Mouse (Mus musculus): ENCODE measurements around the gene Ttc7b. TPM values are rescaled to one million over a fixed set of nuclear protein-coding genes. Genes with fewer than 3 reads are reported as not detected.

Ttc7b gene
- polyA plus RNA-seq, 1 experiment from 2014 or later = 4.3 TPM

DNA sequence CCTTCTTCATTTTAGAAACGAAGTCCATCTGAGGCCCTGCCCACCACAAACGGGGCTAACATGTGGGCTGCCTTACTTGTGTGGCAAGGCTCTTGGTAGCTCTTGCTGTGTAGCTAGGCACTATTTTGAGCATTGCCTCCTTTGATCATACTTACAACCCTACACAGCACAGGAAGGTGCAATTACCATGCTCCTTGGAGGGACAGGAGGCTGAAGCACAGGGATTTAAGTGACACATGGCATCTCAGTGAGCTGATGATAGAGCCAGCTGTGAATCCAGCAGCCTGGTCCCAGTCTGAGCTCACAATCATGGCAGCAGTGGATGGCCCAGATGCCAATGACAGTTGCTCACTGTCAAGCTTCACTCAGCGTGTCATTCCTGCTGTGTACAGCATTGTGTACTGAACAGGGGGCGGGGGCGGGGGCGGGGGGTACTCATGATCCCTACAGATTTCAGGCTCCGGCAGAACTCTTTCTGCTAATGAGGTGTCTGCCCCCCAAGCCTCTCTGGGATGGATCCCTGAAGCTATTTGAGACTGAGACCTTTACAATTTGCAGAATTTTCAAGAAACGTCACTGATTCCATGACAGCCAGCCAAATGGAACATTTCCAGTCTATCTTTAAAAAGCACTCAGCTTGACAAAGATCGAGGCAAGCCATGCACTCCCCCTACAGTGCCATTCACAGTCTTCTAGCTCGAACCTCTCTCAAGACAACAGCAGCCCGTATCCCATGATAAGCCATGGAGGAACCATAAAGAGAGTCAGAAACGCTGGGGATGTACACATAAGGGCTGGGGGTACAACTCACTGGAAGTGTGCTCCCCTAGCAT is 130.5 kb downstream of the Ttc7b start:
- ATAC-seq (replicated peaks; ENCODE audit: low FRiP score) = no peak
- no peak overlapping the region for H3K4me3 ChIP-seq (replicated peaks)
- no peak overlapping the region for H3K27ac ChIP-seq
- H3K36me3 ChIP-seq = peaks cover 49% of the 10 kb centered on the region
- WGBS = 83% methylated on average over 12 of the region's 12 CpGs
- H3K9me3 ChIP-seq (replicated peaks) = no peaks in the 10 kb centered on the region
- no peaks in the 10 kb centered on the region for H3K4me1 ChIP-seq
- H3K27me3 ChIP-seq = no peaks in the 10 kb centered on the region
- H3K9ac ChIP-seq = no peak overlapping the region
- no peak overlapping the region for H3K4me2 ChIP-seq

DNA sequence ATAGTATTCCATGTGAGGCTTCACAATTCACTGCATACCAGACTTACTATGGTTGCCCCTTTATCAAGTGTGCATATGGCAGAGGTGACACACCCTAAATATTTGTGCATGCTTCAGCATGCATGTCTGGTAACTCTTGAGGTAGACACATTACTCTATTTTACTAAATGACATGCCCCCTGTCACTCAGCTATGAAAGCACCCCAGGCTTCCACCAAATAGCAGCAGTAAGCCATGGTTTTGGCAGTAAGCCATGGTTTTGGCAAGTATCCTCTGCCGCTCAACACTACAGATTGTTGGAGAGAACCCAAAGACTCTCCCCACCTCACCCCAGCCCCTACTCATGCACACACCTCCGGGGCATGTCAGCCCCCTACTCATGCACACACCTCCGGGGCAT is 134.4 kb downstream of the Ttc7b start:
- 79% methylated on average over 3 of the region's 3 CpGs for WGBS
- H3K36me3 ChIP-seq = peaks cover 58% of the 10 kb centered on the region

DNA sequence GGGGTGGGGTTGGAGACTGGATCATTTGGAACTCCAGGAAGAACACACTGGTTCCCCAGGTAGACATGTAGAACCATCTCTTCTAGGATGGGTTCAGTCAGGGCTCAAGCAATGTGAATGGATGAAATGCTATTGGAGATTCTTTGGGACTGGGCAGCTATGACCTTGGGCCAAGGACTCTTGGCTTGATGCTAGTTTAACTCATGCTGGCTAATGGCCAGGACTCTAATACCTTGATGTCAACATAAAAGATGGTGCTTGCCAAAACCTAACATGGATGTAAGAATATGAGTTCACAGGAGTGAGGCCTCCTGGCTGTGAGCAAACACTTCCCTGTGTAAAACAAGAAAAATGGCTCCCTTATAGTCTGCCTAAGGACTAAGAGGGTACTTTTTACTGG is 138.1 kb downstream of the Ttc7b start:
- Histone ChIP-seq H3K27ac (no peak overlapping the region), H3K9ac (no peak overlapping the region), H3K4me2 (no peak overlapping the region), H3K36me3 (peaks cover 57% of the 10 kb centered on the region), H3K9me3 (replicated peaks) (no peaks in the 10 kb centered on the region), H3K4me3 (replicated peaks) (no peak overlapping the region), H3K27me3 (no peaks in the 10 kb centered on the region), H3K4me1 (no peaks in the 10 kb centered on the region)
- ATAC-seq (replicated peaks; ENCODE audit: low FRiP score) = no peak

More for the DNA sequence above, 134.4 kb downstream of the Ttc7b start:
- Histone ChIP-seq H3K27ac (no peak overlapping the region), H3K4me3 (replicated peaks) (no peak overlapping the region), H3K4me1 (no peaks in the 10 kb centered on the region), H3K9me3 (replicated peaks) (no peaks in the 10 kb centered on the region), H3K9ac (no peak overlapping the region), H3K4me2 (no peak overlapping the region), H3K27me3 (no peaks in the 10 kb centered on the region)
- ATAC-seq (replicated peaks; ENCODE audit: low FRiP score) = no peak

DNA sequence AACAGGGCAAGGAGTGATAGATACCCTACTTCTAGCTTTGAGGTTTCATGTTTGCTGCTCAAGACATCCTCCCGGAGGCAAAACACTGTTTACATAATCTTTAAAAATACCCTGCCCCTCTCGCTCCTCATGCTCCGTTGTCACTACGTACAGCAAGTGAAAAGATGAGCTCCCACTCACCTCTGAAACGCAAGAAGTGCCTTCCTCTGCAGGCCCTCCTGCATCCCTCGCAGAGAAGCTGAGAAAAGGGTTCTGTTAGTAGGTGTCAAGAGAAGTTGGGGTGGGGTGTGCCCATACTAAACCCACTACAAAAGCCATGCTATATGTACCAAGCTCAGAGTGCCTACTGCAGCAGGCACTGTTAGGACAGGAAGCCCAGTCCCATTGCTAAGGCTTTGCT is 138.7 kb downstream of the Ttc7b start:
- H3K36me3 ChIP-seq = peaks cover 54% of the 10 kb centered on the region
- H3K27ac ChIP-seq = no peak overlapping the region
- no peaks in the 10 kb centered on the region for H3K27me3 ChIP-seq
- H3K9ac ChIP-seq = no peak overlapping the region
- H3K4me1 ChIP-seq = no peaks in the 10 kb centered on the region
- H3K9me3 ChIP-seq (replicated peaks) = no peaks in the 10 kb centered on the region
- no peak for ATAC-seq (replicated peaks; ENCODE audit: low FRiP score)
- H3K4me3 ChIP-seq (replicated peaks) = no peak overlapping the region
- H3K4me2 ChIP-seq = no peak overlapping the region
- 60% methylated on average over 6 of the region's 6 CpGs for WGBS

DNA sequence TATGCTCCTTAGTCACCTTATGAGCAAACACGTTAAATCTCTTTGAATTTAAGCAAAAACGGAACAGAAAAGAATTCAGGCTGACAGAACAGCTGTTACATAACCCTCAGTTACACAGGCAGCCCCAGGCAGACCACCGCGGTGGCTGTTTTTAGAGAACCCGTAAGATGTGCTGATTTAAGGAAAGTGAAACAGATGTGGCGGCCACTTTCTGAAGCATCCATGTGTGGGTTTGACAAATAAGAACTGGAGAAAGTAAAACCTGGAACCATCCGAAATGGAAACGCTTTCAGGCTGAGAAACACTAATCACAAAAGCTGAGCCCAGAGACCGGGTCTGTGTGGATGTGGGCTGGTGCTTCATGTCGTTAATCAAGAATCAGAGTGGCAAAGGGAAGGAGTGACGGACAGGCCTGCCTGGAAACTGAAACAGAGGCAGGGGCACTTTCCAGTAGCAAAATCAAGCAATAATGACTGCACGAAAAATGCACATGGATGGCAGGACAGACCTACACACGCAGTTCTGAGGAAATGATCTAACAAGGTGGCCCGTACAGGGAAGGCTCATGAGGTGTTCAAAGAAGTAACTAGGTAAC is 139.8 kb downstream of the Ttc7b start:
- no peak overlapping the region for H3K4me3 ChIP-seq (replicated peaks)
- no peak for ATAC-seq (replicated peaks; ENCODE audit: low FRiP score)
- no peaks in the 10 kb centered on the region for H3K4me1 ChIP-seq
- no peak overlapping the region for H3K9ac ChIP-seq
- no peak overlapping the region for H3K4me2 ChIP-seq
- H3K9me3 ChIP-seq (replicated peaks) = no peaks in the 10 kb centered on the region
- 74% methylated on average over 14 of the region's 14 CpGs for WGBS
- no peak overlapping the region for H3K27ac ChIP-seq
- H3K36me3 ChIP-seq = peaks cover 50% of the 10 kb centered on the region
- no peaks in the 10 kb centered on the region for H3K27me3 ChIP-seq

DNA sequence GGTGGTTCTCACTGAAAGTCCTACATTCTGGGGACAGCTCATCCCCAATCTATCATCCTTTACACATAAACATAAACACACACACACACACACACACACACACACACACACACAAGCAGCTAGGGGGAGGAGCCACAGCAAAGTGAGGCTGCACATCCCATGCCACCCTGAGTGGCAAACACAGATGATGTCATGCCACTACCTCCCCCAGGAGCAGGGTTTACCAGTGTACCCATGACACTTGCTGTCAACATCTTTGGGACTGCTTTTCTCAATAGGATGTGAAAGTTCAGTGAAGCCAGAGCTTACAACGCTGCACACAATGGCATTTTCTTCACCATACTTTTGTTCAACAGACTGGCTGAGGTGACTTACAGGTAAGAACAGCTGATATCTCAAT is 140.8 kb downstream of the Ttc7b start:
- H3K9ac ChIP-seq = no peak overlapping the region
- 85% methylated on average over 1 of the region's 1 CpGs for WGBS
- H3K27me3 ChIP-seq = no peaks in the 10 kb centered on the region
- no peak overlapping the region for H3K27ac ChIP-seq
- no peak overlapping the region for H3K4me3 ChIP-seq (replicated peaks)
- no peaks in the 10 kb centered on the region for H3K4me1 ChIP-seq
- H3K9me3 ChIP-seq (replicated peaks) = no peaks in the 10 kb centered on the region
- no peak for ATAC-seq (replicated peaks; ENCODE audit: low FRiP score)
- H3K36me3 ChIP-seq = peaks cover 50% of the 10 kb centered on the region
- no peak overlapping the region for H3K4me2 ChIP-seq

DNA sequence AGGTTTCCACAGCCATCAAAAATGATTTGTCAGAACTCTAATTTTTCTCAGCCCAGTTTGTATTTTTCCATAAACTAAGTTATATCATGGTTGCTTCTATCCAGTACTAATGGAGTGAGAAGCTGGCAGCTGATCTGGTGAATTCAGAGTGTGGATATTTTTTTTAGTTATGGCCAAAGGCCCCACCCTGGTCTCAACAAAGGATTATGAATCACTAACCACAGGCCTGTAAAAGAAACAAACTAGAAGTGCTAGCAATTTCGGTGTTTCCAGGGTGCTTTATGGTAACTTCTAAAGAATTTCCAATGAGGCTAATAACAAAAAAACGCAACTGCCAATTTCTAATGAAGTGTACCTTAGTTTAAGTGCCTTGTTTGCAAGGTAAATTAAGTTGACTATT is 142.4 kb downstream of the Ttc7b start:
- no peaks in the 10 kb centered on the region for H3K27me3 ChIP-seq
- no peaks in the 10 kb centered on the region for H3K9me3 ChIP-seq (replicated peaks)
- peaks cover 46% of the 10 kb centered on the region for H3K36me3 ChIP-seq
- ATAC-seq (replicated peaks; ENCODE audit: low FRiP score) = no peak
- H3K4me3 ChIP-seq (replicated peaks) = no peak overlapping the region
- H3K4me1 ChIP-seq = no peaks in the 10 kb centered on the region
- no peak overlapping the region for H3K4me2 ChIP-seq
- H3K27ac ChIP-seq = no peak overlapping the region
- 58% methylated on average over 2 of the region's 2 CpGs for WGBS
- H3K9ac ChIP-seq = no peak overlapping the region

DNA sequence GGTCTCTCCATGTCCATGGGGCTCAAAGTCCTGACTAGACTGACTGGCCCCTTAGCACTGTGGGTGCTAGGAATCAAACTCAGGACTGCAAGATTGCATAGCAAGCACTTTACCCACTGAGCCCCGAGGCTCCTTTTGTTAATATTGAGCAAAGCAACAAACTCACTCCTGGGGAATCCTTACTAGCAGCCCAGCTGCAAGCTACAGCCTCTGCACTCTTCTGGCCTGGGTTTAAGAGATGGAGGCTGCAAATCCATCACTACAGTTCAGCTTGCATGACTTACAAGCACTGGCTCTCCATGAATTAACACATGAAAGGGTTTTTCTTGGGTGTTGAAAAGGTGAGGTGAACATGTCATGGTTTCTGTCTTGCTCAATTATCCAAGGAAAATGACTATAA is 142.8 kb downstream of the Ttc7b start:
- Histone ChIP-seq H3K36me3 (peaks cover 46% of the 10 kb centered on the region), H3K4me1 (no peaks in the 10 kb centered on the region), H3K9me3 (replicated peaks) (no peaks in the 10 kb centered on the region), H3K4me3 (replicated peaks) (no peak overlapping the region), H3K27me3 (no peaks in the 10 kb centered on the region), H3K27ac (no peak overlapping the region), H3K9ac (no peak overlapping the region), H3K4me2 (no peak overlapping the region)
- no peak for ATAC-seq (replicated peaks; ENCODE audit: low FRiP score)
- 43% methylated on average over 1 of the region's 1 CpGs for WGBS

DNA sequence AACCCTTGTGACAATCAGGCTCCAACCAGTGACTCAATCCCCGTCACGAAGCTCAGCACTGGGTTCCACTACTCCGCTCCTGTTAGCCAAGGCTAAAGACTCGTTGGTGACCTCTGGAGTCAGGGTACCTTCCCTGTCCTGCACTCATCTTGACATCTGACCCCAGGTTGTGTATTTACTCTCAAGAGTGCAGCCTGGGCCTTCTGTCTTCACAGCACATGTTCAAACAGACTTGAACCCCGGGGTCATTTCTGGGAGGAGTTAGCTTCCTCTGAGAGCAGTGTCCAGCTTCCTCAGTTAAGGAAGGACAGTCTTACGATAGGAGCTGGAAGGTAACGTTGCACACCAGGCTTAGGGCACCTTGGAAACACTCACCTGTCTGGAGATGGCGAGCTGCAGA is 144.8 kb downstream of the Ttc7b start:
- Histone ChIP-seq H3K9ac (no peak overlapping the region), H3K4me3 (replicated peaks) (no peak overlapping the region), H3K4me1 (no peaks in the 10 kb centered on the region), H3K4me2 (no peak overlapping the region), H3K27ac (no peak overlapping the region), H3K27me3 (no peaks in the 10 kb centered on the region), H3K9me3 (replicated peaks) (no peaks in the 10 kb centered on the region), H3K36me3 (peaks cover 53% of the 10 kb centered on the region)
- ATAC-seq (replicated peaks; ENCODE audit: low FRiP score) = no peak
- WGBS = 82% methylated on average over 8 of the region's 8 CpGs

DNA sequence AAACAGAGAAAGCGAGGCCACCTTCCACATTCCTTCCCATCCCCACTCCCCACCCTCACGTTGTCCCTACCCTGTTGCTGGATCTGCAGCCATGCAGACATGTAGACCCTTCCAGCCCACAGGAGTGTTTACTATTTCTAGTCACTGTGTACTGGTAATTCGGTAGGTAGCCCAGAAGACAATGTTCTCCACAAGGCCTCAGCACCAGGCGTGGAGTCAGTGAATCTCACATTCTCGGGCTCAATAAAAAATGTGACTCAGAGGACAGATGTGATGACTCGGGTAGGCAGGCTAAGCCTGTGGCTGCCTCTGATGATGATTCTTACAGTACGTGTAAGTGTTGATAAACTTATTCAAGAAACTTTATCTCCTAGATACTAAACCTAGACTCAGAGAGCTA is 147.8 kb downstream of the Ttc7b start:
- Histone ChIP-seq H3K27ac (no peak overlapping the region), H3K4me2 (no peak overlapping the region), H3K9me3 (replicated peaks) (no peaks in the 10 kb centered on the region), H3K4me1 (no peaks in the 10 kb centered on the region), H3K36me3 (peaks cover 70% of the 10 kb centered on the region), H3K27me3 (no peaks in the 10 kb centered on the region), H3K4me3 (replicated peaks) (no peak overlapping the region), H3K9ac (no peak overlapping the region)
- WGBS = 86% methylated on average over 7 of the region's 7 CpGs
- ATAC-seq (replicated peaks; ENCODE audit: low FRiP score) = no peak

DNA sequence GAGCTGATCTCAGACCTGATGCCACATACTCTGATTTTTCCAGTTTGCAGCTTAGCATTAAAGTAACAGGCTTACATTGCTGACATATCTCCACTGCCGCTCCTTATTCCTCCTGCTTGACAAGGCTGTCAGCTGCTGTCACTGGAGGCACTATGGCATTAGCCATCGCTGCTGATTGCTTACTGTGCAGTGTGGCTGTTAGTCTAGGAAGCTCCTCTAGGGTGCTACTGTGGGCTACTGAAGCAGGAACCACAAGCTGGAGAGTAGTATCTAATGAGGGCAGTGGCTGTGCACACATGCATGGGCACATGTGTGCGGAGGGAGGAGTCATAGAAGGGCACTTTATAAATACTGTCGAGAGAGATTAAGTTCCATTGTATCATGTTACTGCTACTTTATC is 148.6 kb downstream of the Ttc7b start:
- no peak overlapping the region for H3K27ac ChIP-seq
- H3K9me3 ChIP-seq (replicated peaks) = no peaks in the 10 kb centered on the region
- H3K4me3 ChIP-seq (replicated peaks) = no peak overlapping the region
- peaks cover 70% of the 10 kb centered on the region for H3K36me3 ChIP-seq
- ATAC-seq (replicated peaks; ENCODE audit: low FRiP score) = no peak
- 83% methylated on average over 4 of the region's 4 CpGs for WGBS
- no peaks in the 10 kb centered on the region for H3K4me1 ChIP-seq
- no peaks in the 10 kb centered on the region for H3K27me3 ChIP-seq
- H3K9ac ChIP-seq = no peak overlapping the region
- no peak overlapping the region for H3K4me2 ChIP-seq

DNA sequence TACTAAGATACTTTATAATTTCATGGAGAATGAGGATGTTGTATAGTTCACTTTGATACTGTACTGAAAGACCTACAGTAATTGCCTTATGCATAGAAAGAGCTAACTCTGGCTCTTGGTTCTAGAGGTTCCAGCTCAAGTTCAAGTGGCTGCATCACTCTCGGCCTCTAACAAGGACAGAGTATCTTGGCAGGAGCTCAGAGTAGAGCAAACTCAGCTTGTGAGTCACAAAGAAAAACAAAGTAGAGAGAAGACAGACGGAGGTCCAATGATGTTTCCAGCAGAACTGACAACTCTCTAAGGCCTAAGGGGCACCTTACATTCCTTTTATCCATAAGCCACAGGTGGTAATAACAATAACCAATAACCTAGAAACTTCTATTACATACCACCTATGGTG is 150.8 kb downstream of the Ttc7b start:
- peaks cover 73% of the 10 kb centered on the region for H3K36me3 ChIP-seq
- no peak overlapping the region for H3K27ac ChIP-seq
- H3K27me3 ChIP-seq = no peaks in the 10 kb centered on the region
- H3K4me2 ChIP-seq = no peak overlapping the region
- no peak overlapping the region for H3K4me3 ChIP-seq (replicated peaks)
- no peaks in the 10 kb centered on the region for H3K9me3 ChIP-seq (replicated peaks)
- 87% methylated on average over 2 of the region's 2 CpGs for WGBS
- H3K4me1 ChIP-seq = no peaks in the 10 kb centered on the region
- no peak overlapping the region for H3K9ac ChIP-seq
- ATAC-seq (replicated peaks; ENCODE audit: low FRiP score) = no peak

DNA sequence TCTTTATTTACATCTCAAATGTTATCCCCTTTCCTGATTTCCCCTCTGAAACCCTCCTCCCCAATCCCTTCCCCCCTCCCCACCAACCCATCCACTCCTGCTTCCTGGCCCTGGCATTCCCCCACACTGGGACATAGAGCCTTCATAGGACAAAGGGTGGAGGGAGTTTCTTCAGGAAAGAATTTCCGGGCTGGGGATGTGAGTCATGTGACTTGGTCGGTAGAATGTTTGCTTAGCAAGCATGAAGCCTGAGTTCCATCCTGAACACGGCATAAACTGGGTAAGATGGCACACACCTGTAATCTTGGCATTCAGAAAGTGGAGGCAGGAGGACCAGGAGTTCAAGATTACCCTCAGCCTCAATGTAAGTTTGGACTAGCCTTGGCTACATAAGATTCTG is 151.4 kb downstream of the Ttc7b start:
- WGBS = 54% methylated on average over 3 of the region's 3 CpGs
- no peak overlapping the region for H3K4me3 ChIP-seq (replicated peaks)
- ATAC-seq (replicated peaks; ENCODE audit: low FRiP score) = no peak

More for the DNA sequence above, 151.4 kb downstream of the Ttc7b start:
- Histone ChIP-seq H3K4me1 (no peaks in the 10 kb centered on the region), H3K9ac (no peak overlapping the region), H3K27ac (no peak overlapping the region), H3K4me2 (no peak overlapping the region), H3K36me3 (peaks cover 67% of the 10 kb centered on the region), H3K9me3 (replicated peaks) (no peaks in the 10 kb centered on the region), H3K27me3 (no peaks in the 10 kb centered on the region)
